Mouse (Mus musculus) CH12.LX (cell line): ENCODE results near the gene Alg6. TPM values are rescaled to one million over a fixed set of nuclear protein-coding genes. Genes with fewer than 3 reads are reported as not detected.
A peak's percentile ranks its signal among the peaks of the same experiment; 100 is the strongest.

ENCODE experiments used
- DNase-seq: peaks from one replicate; pipeline ENCODE4 v3.0.0-alpha.2; 2013; ENCODE audit errors: extremely low read depth
- H3K27ac ChIP-seq: 2 replicates; pipeline ENCODE4 v1.5.1; 2012; ENCODE audit warnings: low read depth, mild to moderate bottlenecking, control low read depth, moderate library complexity; ENCODE audit not compliant: insufficient read depth
- H3K27me3 ChIP-seq: replicated peaks from 2 replicates; pipeline ENCODE3; 2012; ENCODE audit warnings: inconsistent platforms
- H3K36me3 ChIP-seq, 2 experiments: replicated peaks in 1 of 2; 2 replicates each; pipeline versions ENCODE3 to v1.6.1; 2012; ENCODE audit warnings: inconsistent platforms in 1 of 2, low read length in 1 of 2, mild to moderate bottlenecking in 1 of 2, mixed read lengths in 1 of 2, moderate library complexity in 1 of 2; ENCODE audit not compliant: control insufficient read depth in 1 of 2, insufficient read depth in 1 of 2
- H3K4me1 ChIP-seq, 2 experiments: 2 replicates each; pipeline ENCODE4 v1.6.1; 2012; ENCODE audit warnings: inconsistent platforms in 1 of 2, moderate library complexity in 1 of 2; ENCODE audit not compliant: insufficient read depth in 2 of 2, control insufficient read depth in 1 of 2
- H3K4me2 ChIP-seq: 2 replicates; pipeline ENCODE4 v1.6.1; 2012; ENCODE audit warnings: low read depth, mild to moderate bottlenecking, control low read depth; ENCODE audit not compliant: poor library complexity, insufficient read depth, severe bottlenecking
- H3K4me3 ChIP-seq, 3 experiments: fragments of 150-350 bp in 1 of 3; sonication (generic) in 1 of 3; replicated peaks in 1 of 3; 2 replicates each; pipeline versions ENCODE3 to v1.5.1; 2011 to 2012; ENCODE audit warnings: low read depth in 2 of 3, low read length in 2 of 3, mild to moderate bottlenecking in 2 of 3, moderate library complexity in 2 of 3, control low read depth in 1 of 3, improper control_type of control experiment in 1 of 3, inconsistent platforms in 1 of 3, mixed read lengths in 1 of 3; ENCODE audit not compliant: poor library complexity in 1 of 3
- H3K79me2 ChIP-seq: replicated peaks from 2 replicates; pipeline ENCODE4 v1.6.1; 2012; ENCODE audit warnings: mild to moderate bottlenecking, moderate library complexity; ENCODE audit not compliant: control insufficient read depth, poor library complexity, insufficient read depth, severe bottlenecking; ENCODE audit errors: extremely low read depth
- H3K9ac ChIP-seq: 2 replicates; pipeline ENCODE4 v1.6.1; 2012; ENCODE audit warnings: low read depth, mild to moderate bottlenecking, control low read depth, moderate library complexity; ENCODE audit not compliant: insufficient read depth
- H3K9me3 ChIP-seq: replicated peaks from 2 replicates; pipeline ENCODE3; 2012; ENCODE audit warnings: low read length, inconsistent platforms, mixed read lengths
- CHD2 ChIP-seq: IDR thresholded peaks from 2 replicates; pipeline ENCODE4 v1.6.1; 2011; ENCODE audit warnings: low read length, improper control_type of control experiment
- CTCF ChIP-seq, 2 experiments: IDR thresholded peaks in 1 of 2; conservative IDR thresholded peaks in 1 of 2; 2 replicates each; pipeline ENCODE4 v1.5.1; 2011 to 2012; ENCODE audit warnings: low read depth in 2 of 2, low read length in 2 of 2, improper control_type of control experiment in 1 of 2, inconsistent platforms in 1 of 2, mild to moderate bottlenecking in 1 of 2, moderate library complexity in 1 of 2
- E2F4 ChIP-seq: IDR thresholded peaks from 2 replicates; pipeline ENCODE4 v1.6.1; 2011; ENCODE audit warnings: low read depth, low read length, improper control_type of control experiment; ENCODE audit not compliant: insufficient replicate concordance
- ELF1 ChIP-seq: IDR thresholded peaks from 2 replicates; pipeline ENCODE4 v1.6.1; 2014; ENCODE audit warnings: low read depth, mild to moderate bottlenecking, inconsistent platforms, low read length, improper control_type of control experiment
- EP300 ChIP-seq: IDR thresholded peaks from 2 replicates; pipeline ENCODE4 v1.6.1; 2011; ENCODE audit warnings: low read length, improper control_type of control experiment
- JUN ChIP-seq: IDR thresholded peaks from 2 replicates; pipeline ENCODE4 v1.6.1; 2011; ENCODE audit warnings: low read depth, mild to moderate bottlenecking, low read length, improper control_type of control experiment, moderate library complexity; ENCODE audit not compliant: insufficient read depth
- MAFK ChIP-seq: IDR thresholded peaks from 2 replicates; pipeline ENCODE4 v1.6.1; 2011; ENCODE audit warnings: low read length, improper control_type of control experiment; ENCODE audit not compliant: insufficient replicate concordance
- MAX ChIP-seq: IDR thresholded peaks from 2 replicates; pipeline ENCODE4 v1.6.1; 2011; ENCODE audit warnings: low read length, improper control_type of control experiment
- MAZ ChIP-seq: IDR thresholded peaks from 2 replicates; pipeline ENCODE4 v1.6.1; 2012; ENCODE audit warnings: low read depth, mild to moderate bottlenecking, inconsistent platforms, low read length, improper control_type of control experiment, moderate library complexity
- MEF2A ChIP-seq: IDR thresholded peaks from 2 replicates; pipeline ENCODE4 v1.6.1; 2014; ENCODE audit warnings: low read depth, mild to moderate bottlenecking, inconsistent platforms, low read length, improper control_type of control experiment, borderline replicate concordance
- MXI1 ChIP-seq: IDR thresholded peaks from 2 replicates; pipeline ENCODE4 v1.6.1; 2011; ENCODE audit warnings: mild to moderate bottlenecking, low read depth, low read length, improper control_type of control experiment
- MYC ChIP-seq: IDR thresholded peaks from 2 replicates; pipeline ENCODE4 v1.6.1; 2011; ENCODE audit warnings: low read depth, mild to moderate bottlenecking, improper control_type of control experiment, low read length
- NELFE ChIP-seq: IDR thresholded peaks from 2 replicates; pipeline ENCODE4 v1.6.1; 2011; ENCODE audit warnings: low read depth, low read length, improper control_type of control experiment
- NRF1 ChIP-seq: IDR thresholded peaks from 2 replicates; pipeline ENCODE4 v1.6.1; 2014; ENCODE audit warnings: low read depth, mild to moderate bottlenecking, inconsistent platforms, low read length, improper control_type of control experiment, moderate library complexity
- PAX5 ChIP-seq: IDR thresholded peaks from 2 replicates; pipeline ENCODE4 v1.6.1; 2012; ENCODE audit warnings: low read length, inconsistent platforms, mixed read lengths
- POLR2A ChIP-seq: IDR thresholded peaks from 2 replicates; pipeline ENCODE4 v1.6.1; 2011; ENCODE audit warnings: low read depth, mild to moderate bottlenecking, improper control_type of control experiment, low read length
- POLR2AphosphoS2 ChIP-seq: IDR thresholded peaks from 2 replicates; pipeline ENCODE4 v1.6.1; 2011; ENCODE audit warnings: low read depth, low read length, improper control_type of control experiment
- RAD21 ChIP-seq: IDR thresholded peaks from 2 replicates; pipeline ENCODE4 v1.6.1; 2011; ENCODE audit warnings: low read depth, mild to moderate bottlenecking, low read length, improper control_type of control experiment, moderate library complexity
- RCOR1 ChIP-seq: conservative IDR thresholded peaks from 2 replicates; pipeline ENCODE4 v1.6.1; 2012; ENCODE audit warnings: low read depth, mild to moderate bottlenecking, inconsistent platforms, low read length, improper control_type of control experiment
- TCF12 ChIP-seq: IDR thresholded peaks from 2 replicates; pipeline ENCODE4 v1.6.1; 2014; ENCODE audit warnings: low read depth, mild to moderate bottlenecking, inconsistent platforms, low read length, improper control_type of control experiment
- USF1 ChIP-seq: IDR thresholded peaks from 2 replicates; pipeline ENCODE4 v1.6.1; 2014; ENCODE audit warnings: low read depth, mild to moderate bottlenecking, inconsistent platforms, low read length, improper control_type of control experiment
- ZC3H11A ChIP-seq: IDR thresholded peaks from 2 replicates; pipeline ENCODE4 v1.6.1; 2012; ENCODE audit warnings: low read depth, mild to moderate bottlenecking, inconsistent platforms, low read length, improper control_type of control experiment
- ZKSCAN1 ChIP-seq: IDR thresholded peaks from 2 replicates; pipeline ENCODE4 v1.6.1; 2012; ENCODE audit warnings: low read depth, inconsistent platforms, low read length, improper control_type of control experiment, borderline replicate concordance
- dilution Hi-C: fragments of 300-500 bp; cut with MboI; formaldehyde crosslinking; loops from 2 replicates; pipeline ENCODE4 v1.14.3; 2020; ENCODE audit warnings: low sequenced_read_pairs; ENCODE audit not compliant: extremely low pct_unique_long_range_greater_than_20kb, extremely low pct_ligation_motif_present
- in situ Hi-C: fragments of 300-500 bp; cut with MboI; formaldehyde crosslinking; loops from 3 replicates; pipeline ENCODE4 v1.14.3; 2019; ENCODE audit warnings: low sequenced_read_pairs, low pct_ligation_motif_present, low pct_unique_long_range_greater_than_20kb, mixed read lengths
- polyA plus RNA-seq: library from polyadenylated mRNA; unstranded; fragments of >175 nt; gene quantifications from 2 replicates; pipeline ENCODE4 v1.2.1, GENCODE M21; 2012; ENCODE audit warnings: low read depth; ENCODE audit not compliant: insufficient read length
- total RNA-seq, 2 experiments: library from RNA; depleted of rRNA; stranded (reverse); fragments of 300-350 nt in 1 of 2; fragments of >200 nt in 1 of 2; gene quantifications; 2 replicates each; pipeline ENCODE4 v1.2.3; 2012 to 2014

Gene Alg6
- total and polyA plus RNA-seq, 3 experiments: 19.1 to 30.4 (median 20.4) TPM

- Histone ChIP-seq H3K27ac (peak overlapping the region; percentile 6), H3K36me3 (peaks cover 8 to 29% of the 10 kb centered on the region in 2 experiments), H3K27me3 (no peaks in the 10 kb centered on the region), H3K4me2 (peak overlapping the region; percentile 84), H3K79me2 (peaks cover 7% of the 10 kb centered on the region; the same call in 1 of the 2 replicates), H3K4me1 (peaks cover 0 to 13% of the 10 kb centered on the region in 2 experiments), H3K4me3 (peak overlapping the region; percentile 85 to 87 (median 86))
- dilution Hi-C loops (no loop called here), in situ Hi-C loops (no loop called here)
- peak; percentile 44 for DNase-seq
- TF ChIP-seq MAX: peak; percentile 22; the same call in 1 of the 2 replicates
- 0 out of 2 replicates have a peak, but pooled peaks have one; percentile 27 for TF ChIP-seq MAZ
- peak; percentile 50; the same call in 1 of the 2 replicates for TF ChIP-seq MYC
- 0 out of 2 replicates have a peak, but pooled peaks have one; percentile 8 for TF ChIP-seq ELF1
- TF ChIP-seq RCOR1: 0 out of 2 replicates have a peak, but pooled peaks have one; percentile 44
- TF ChIP-seq CHD2: 0 out of 2 replicates have a peak, but pooled peaks have one; percentile 25
- TF ChIP-seq RAD21: no peak
- no peak for TF ChIP-seq MAFK
- no peak for TF ChIP-seq JUN
- TF ChIP-seq, all 38 proteins: peak for 6
- Histone ChIP-seq H3K9me3 (no peaks in the 10 kb centered on the region), H3K9ac (peak overlapping the region; percentile 56)
These were observed 436 bp downstream of the Alg6 start for GRCm38 (mm10) chr4:99715783-99716416.

- H3K27ac ChIP-seq: no peak overlapping the region
- H3K27me3 ChIP-seq: no peaks in the 10 kb centered on the region
- dilution Hi-C loops (no loop called here), in situ Hi-C loops (no loop called here)
- no peak overlapping the region for H3K4me3 ChIP-seq
- H3K9ac ChIP-seq: no peak overlapping the region
- peaks cover 0 to 13% of the 10 kb centered on the region in 2 experiments; a peak in 2 of 4 replicates for H3K4me1 ChIP-seq
- H3K4me2 ChIP-seq: no peak overlapping the region
- H3K9me3 ChIP-seq: no peaks in the 10 kb centered on the region
- peaks cover 11 to 42% of the 10 kb centered on the region in 2 experiments for H3K36me3 ChIP-seq
- peaks cover 7% of the 10 kb centered on the region; the same call in 1 of the 2 replicates for H3K79me2 ChIP-seq
- no peak for DNase-seq
- TF ChIP-seq MEF2A: no peak
- TF ChIP-seq EP300: no peak
- no peak for TF ChIP-seq ZC3H11A
- TF ChIP-seq CTCF (conservative IDR thresholded peaks at IDR 0.05 in 1 of 2, IDR thresholded peaks at IDR 0.05 in 1 of 2; ENCODE audit: low read depth in 2 of 2, low read length in 2 of 2): no peak
- TF ChIP-seq USF1: no peak
- no peak for TF ChIP-seq POLR2AphosphoS2
- no peak for TF ChIP-seq ZKSCAN1
- TF ChIP-seq PAX5: no peak
- TF ChIP-seq MAX: no peak
- no peak for TF ChIP-seq POLR2A
- no peak for TF ChIP-seq MXI1
- no peak for TF ChIP-seq NRF1
- no peak for TF ChIP-seq RCOR1
- no peak for TF ChIP-seq TCF12
- TF ChIP-seq NELFE: no peak
- TF ChIP-seq E2F4: no peak
- TF ChIP-seq MYC: no peak
These were observed 2.4 kb downstream of the Alg6 start for GRCm38 (mm10) chr4:99717905-99718304.
